Mouse (Mus musculus) WW6 (cell line): ENCODE results near the gene Nxn.

Source experiments
- DNase-seq: peaks from one replicate; pipeline ENCODE4 v3.0.0-alpha.2; 2013; ENCODE audit warnings: low read depth, low spot score

Gene Nxn

GRCm38 (mm10) chr11:76398798-76399586 is at the start of gene Nxn:
Nxn (minus strand) TSS chr11:76399140.
- DNase-seq, result peak; percentile 87

- DNase-seq, result peak; percentile 59
These were observed 47.3 kb upstream of the Nxn start for GRCm38 (mm10) chr11:76446251-76446650.

- DNase-seq, result no peak
These were observed 46.5 kb upstream of the Nxn start for GRCm38 (mm10) chr11:76445459-76445858.

- DNase-seq, result no peak
These were observed 40.7 kb upstream of the Nxn start for GRCm38 (mm10) chr11:76439666-76440065.

- peak; percentile 69 for DNase-seq
These were observed 38.0 kb upstream of the Nxn start for GRCm38 (mm10) chr11:76436864-76437437.

GRCm38 (mm10) chr11:76436009-76436408 is 37.1 kb upstream of the Nxn start:
- DNase-seq, result no peak

- no peak for DNase-seq
These were observed 31.2 kb upstream of the Nxn start for GRCm38 (mm10) chr11:76429966-76430631.

- no peak for DNase-seq
These were observed 30.6 kb upstream of the Nxn start for GRCm38 (mm10) chr11:76429556-76429955.

GRCm38 (mm10) chr11:76429046-76429445 is 30.1 kb upstream of the Nxn start:
- DNase-seq, result no peak

GRCm38 (mm10) chr11:76427781-76428180 is 28.8 kb upstream of the Nxn start:
- no peak for DNase-seq

- no peak for DNase-seq
These were observed 26.8 kb upstream of the Nxn start for GRCm38 (mm10) chr11:76425749-76426148.

- DNase-seq, result no peak
These were observed 22.0 kb upstream of the Nxn start for GRCm38 (mm10) chr11:76420896-76421295.

GRCm38 (mm10) chr11:76419179-76419578 is 20.2 kb upstream of the Nxn start:
- no peak for DNase-seq

- no peak for DNase-seq
These were observed 19.5 kb upstream of the Nxn start for GRCm38 (mm10) chr11:76418423-76418822.

- no peak for DNase-seq
These were observed 17.0 kb upstream of the Nxn start for GRCm38 (mm10) chr11:76415985-76416384.

GRCm38 (mm10) chr11:76415001-76415400 is 16.1 kb upstream of the Nxn start:
- DNase-seq, result no peak

GRCm38 (mm10) chr11:76413202-76413601 is 14.3 kb upstream of the Nxn start:
- no peak for DNase-seq

GRCm38 (mm10) chr11:76410826-76411225 is 11.9 kb upstream of the Nxn start:
- DNase-seq, result peak; percentile 60

GRCm38 (mm10) chr11:76406702-76407583 is 8.0 kb upstream of the Nxn start, which contains the start of gene Timm22:
Timm22 (plus strand) TSS chr11:76406952.
- DNase-seq, result peak; percentile 98

GRCm38 (mm10) chr11:76405626-76406264 is 6.8 kb upstream of the Nxn start:
- DNase-seq, result no peak

GRCm38 (mm10) chr11:76405113-76405512 is 6.2 kb upstream of the Nxn start:
- DNase-seq, result no peak
